Mouse (Mus musculus): Measurements from ENCODE around the gene Ccpg1os.

The Ccpg1os gene

GRCm38 (mm10) chr9:72985250-72986220, at the start of gene Ccpg1os, which contains the start of gene Ccpg1:
Gene Ccpg1os, minus strand, starts transcription at chr9:72985382.
Gene Ccpg1, plus strand, starts transcription at chr9:72985429.
- DNase-seq (ENCODE audit: low read depth in 1 of 2, low spot score in 2 of 2) = peak; percentile 90 to 92

GRCm38 (mm10) chr9:73033406-73033805, 48.2 kb upstream of the Ccpg1os start:
- no peak for DNase-seq (ENCODE audit: low read depth in 1 of 2, low spot score in 2 of 2)

GRCm38 (mm10) chr9:73031421-73031820, 46.2 kb upstream of the Ccpg1os start:
- no peak for DNase-seq (ENCODE audit: low read depth in 1 of 2, low spot score in 2 of 2)

GRCm38 (mm10) chr9:73030443-73030842, 45.3 kb upstream of the Ccpg1os start:
- DNase-seq (ENCODE audit: low read depth in 1 of 2, low spot score in 2 of 2) = no peak

GRCm38 (mm10) chr9:73025818-73026636, 40.8 kb upstream of the Ccpg1os start:
- DNase-seq (ENCODE audit: low read depth in 1 of 2, low spot score in 2 of 2) = no peak

- no peak for DNase-seq (ENCODE audit: low read depth in 1 of 2, low spot score in 2 of 2)
These were observed 35.5 kb upstream of the Ccpg1os start for GRCm38 (mm10) chr9:73020566-73021097.

GRCm38 (mm10) chr9:73019841-73020240, 34.7 kb upstream of the Ccpg1os start:
- DNase-seq (ENCODE audit: low read depth in 1 of 2, low spot score in 2 of 2) = no peak

- DNase-seq (ENCODE audit: low read depth in 1 of 2, low spot score in 2 of 2) = no peak
These were observed 29.5 kb upstream of the Ccpg1os start for GRCm38 (mm10) chr9:73014724-73015123.

GRCm38 (mm10) chr9:73012629-73013028, 27.4 kb upstream of the Ccpg1os start:
- DNase-seq (ENCODE audit: low read depth in 1 of 2, low spot score in 2 of 2) = no peak

GRCm38 (mm10) chr9:73008384-73008783, 23.2 kb upstream of the Ccpg1os start:
- DNase-seq (ENCODE audit: low read depth in 1 of 2, low spot score in 2 of 2) = no peak

- no peak for DNase-seq (ENCODE audit: low read depth in 1 of 2, low spot score in 2 of 2)
These were observed 21.0 kb upstream of the Ccpg1os start for GRCm38 (mm10) chr9:73006175-73006574.

- no peak for DNase-seq (ENCODE audit: low read depth in 1 of 2, low spot score in 2 of 2)
These were observed 19.9 kb upstream of the Ccpg1os start for GRCm38 (mm10) chr9:73005106-73005505.

- DNase-seq (ENCODE audit: low read depth in 1 of 2, low spot score in 2 of 2) = no peak
These were observed 18.9 kb upstream of the Ccpg1os start for GRCm38 (mm10) chr9:73004076-73004475.

GRCm38 (mm10) chr9:73002177-73002576, 17.0 kb upstream of the Ccpg1os start:
- no peak for DNase-seq (ENCODE audit: low read depth in 1 of 2, low spot score in 2 of 2)

GRCm38 (mm10) chr9:73001314-73002011, 16.3 kb upstream of the Ccpg1os start:
- peak in 1 of 2 experiments; percentile 8 for DNase-seq (ENCODE audit: low read depth in 1 of 2, low spot score in 2 of 2)

- DNase-seq (ENCODE audit: low read depth in 1 of 2, low spot score in 2 of 2) = no peak
These were observed 15.3 kb upstream of the Ccpg1os start for GRCm38 (mm10) chr9:73000487-73000886.

GRCm38 (mm10) chr9:72996806-72997205, 11.6 kb upstream of the Ccpg1os start:
- no peak for DNase-seq (ENCODE audit: low read depth in 1 of 2, low spot score in 2 of 2)

GRCm38 (mm10) chr9:72996167-72996566, 11.0 kb upstream of the Ccpg1os start:
- no peak for DNase-seq (ENCODE audit: low read depth in 1 of 2, low spot score in 2 of 2)

- no peak for DNase-seq (ENCODE audit: low read depth in 1 of 2, low spot score in 2 of 2)
These were observed 7.4 kb upstream of the Ccpg1os start for GRCm38 (mm10) chr9:72992576-72992975.

GRCm38 (mm10) chr9:72991420-72991819, 6.2 kb upstream of the Ccpg1os start:
- DNase-seq (ENCODE audit: low read depth in 1 of 2, low spot score in 2 of 2) = no peak

GRCm38 (mm10) chr9:72988706-72989105, 3.5 kb upstream of the Ccpg1os start:
- no peak for DNase-seq (ENCODE audit: low read depth in 1 of 2, low spot score in 2 of 2)
